Mouse (Mus musculus) kidney, postnatal 0 days (tissue): ENCODE data around the gene Akap8. TPM values are rescaled to one million over a fixed set of nuclear protein-coding genes. Genes with fewer than 3 reads are reported as not detected.
A peak's percentile ranks its signal among the peaks of the same experiment; 100 is the strongest.

ENCODE experiments used
- ATAC-seq: fragments of 200-750 bp; cut with Nextera tagmentation; replicated peaks from 2 replicates; pipeline ENCODE4 v1.8.0; 2017; ENCODE audit warnings: low read depth, moderate number of reproducible peaks, moderate TSS enrichment, moderate library complexity; ENCODE audit not compliant: low FRiP score
- DNase-seq: peaks from one replicate; pipeline ENCODE4 v3.0.0-alpha.2; 2016; ENCODE audit warnings: low spot score
- H3K27ac ChIP-seq: fragments of 300-500 bp; sonication (generic); 2 replicates; pipeline ENCODE4 v1.5.1; 2014; ENCODE audit warnings: mild to moderate bottlenecking
- H3K27me3 ChIP-seq: fragments of 300-500 bp; sonication (generic); 2 replicates; pipeline ENCODE4 v1.6.1; 2014; ENCODE audit warnings: low read length, mixed read lengths; ENCODE audit not compliant: insufficient read depth
- H3K36me3 ChIP-seq: fragments of 300-500 bp; sonication (generic); 2 replicates; pipeline ENCODE4 v1.6.1; 2014; ENCODE audit warnings: low read length, mixed read lengths; ENCODE audit not compliant: insufficient read depth
- H3K4me1 ChIP-seq: fragments of 300-500 bp; sonication (generic); replicated peaks from 2 replicates; pipeline ENCODE4 v1.6.1; 2014; ENCODE audit warnings: antibody characterized with exemption, low read length, mixed read lengths; ENCODE audit not compliant: insufficient read depth
- H3K4me2 ChIP-seq: fragments of 300-500 bp; sonication (generic); 2 replicates; pipeline ENCODE4 v1.6.1; 2014; ENCODE audit warnings: mild to moderate bottlenecking, low read length, moderate library complexity, mixed read lengths
- H3K4me3 ChIP-seq: fragments of 300-500 bp; sonication (generic); replicated peaks from 2 replicates; pipeline ENCODE4 v1.5.1; 2014; ENCODE audit warnings: low read depth, low read length
- H3K9ac ChIP-seq: fragments of 300-500 bp; sonication (generic); 2 replicates; pipeline ENCODE4 v1.6.1; 2014; ENCODE audit warnings: low read depth, low read length
- H3K9me3 ChIP-seq: fragments of 300-500 bp; sonication (generic); replicated peaks from 2 replicates; pipeline ENCODE4 v1.6.1; 2016; ENCODE audit warnings: low read length, inconsistent platforms, mixed read lengths
- CTCF ChIP-seq: IDR thresholded peaks from 2 replicates; pipeline ENCODE4 v1.5.1; 2016; ENCODE audit warnings: antibody characterized with exemption, low read depth, mild to moderate bottlenecking, moderate library complexity
- WGBS: fragments of 180-500 bp; shearing (Covaris S2); extraction: QIAGEN DNeasy Blood & Tissue Kit; methylation state at CpG from one replicate; pipeline ENCODE4 v1.1.7; 2014; 5-methylcytosine and 5-hydroxymethylcytosine counted together
- polyA plus RNA-seq: library from polyadenylated mRNA; unstranded; fragments of >200 nt; fragmentation: Nextera tagmentation; extraction: Ambion mirVana; gene quantifications from 2 replicates; pipeline ENCODE4 v1.2.1, GENCODE M21; 2015

Gene Akap8
- polyA plus RNA-seq, 1 experiment from 2014 or later = 51.4 TPM

- peaks cover 7% of the 10 kb centered on the region; the same call in 1 of the 2 replicates for H3K4me1 ChIP-seq
- H3K9ac ChIP-seq = peak overlapping the region; percentile 84
- WGBS = under 1% methylated on average over 24 of the region's 24 CpGs
- peak overlapping the region; percentile 78 for H3K4me3 ChIP-seq
- peaks cover 5% of the 10 kb centered on the region for H3K36me3 ChIP-seq
- no peak for DNase-seq
- peak overlapping the region; percentile 83 for H3K4me2 ChIP-seq
- ATAC-seq = peak; percentile 14
- H3K27me3 ChIP-seq = no peaks in the 10 kb centered on the region
- TF ChIP-seq CTCF = no peak
- peak overlapping the region; percentile 89 for H3K27ac ChIP-seq
- H3K9me3 ChIP-seq = no peaks in the 10 kb centered on the region
Measured at GRCm38 (mm10) chr17:32349851-32350381, 28.9 kb upstream of the Akap8 start.

GRCm38 (mm10) chr17:32349037-32349732 is 28.1 kb upstream of the Akap8 start:
- peak; percentile 69 for DNase-seq
- Histone ChIP-seq H3K27me3 (no peaks in the 10 kb centered on the region), H3K9me3 (no peaks in the 10 kb centered on the region), H3K27ac (no peak overlapping the region; the same call in 1 of the 2 replicates), H3K4me2 (peak overlapping the region; percentile 83), H3K36me3 (peaks cover 5% of the 10 kb centered on the region; the same call in 1 of the 2 replicates), H3K4me1 (peaks cover 7% of the 10 kb centered on the region; the same call in 1 of the 2 replicates), H3K9ac (peak overlapping the region; percentile 84), H3K4me3 (peak overlapping the region; percentile 78)
- WGBS = 9% methylated on average over 4 of the region's 4 CpGs
- peak; percentile 85 for TF ChIP-seq CTCF
- no peak for ATAC-seq

DNA sequence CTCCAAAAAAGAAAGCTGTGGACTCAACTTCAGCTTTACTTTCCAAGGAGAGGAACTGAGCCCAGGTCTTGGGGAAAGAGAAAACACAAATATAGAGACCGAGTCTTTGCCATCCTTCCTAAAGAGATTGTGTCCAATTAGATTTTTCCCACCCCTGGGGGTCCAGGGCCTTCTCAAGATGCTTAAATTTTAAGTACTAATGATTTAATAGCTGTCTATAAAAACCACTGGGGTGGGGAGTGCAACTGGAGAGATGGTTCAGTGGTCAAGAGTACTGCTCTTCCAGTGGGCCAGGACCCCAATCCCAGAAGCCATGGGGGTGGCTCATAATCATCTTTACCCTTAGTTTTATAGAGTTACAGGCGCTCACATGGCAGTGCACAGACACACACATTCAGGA is 27.4 kb upstream of the Akap8 start:
- ATAC-seq (no peak), DNase-seq (no peak)
- H3K9ac ChIP-seq = no peak overlapping the region
- H3K27ac ChIP-seq = no peak overlapping the region
- H3K4me3 ChIP-seq = no peak overlapping the region
- TF ChIP-seq CTCF = no peak
- WGBS = 68% methylated on average over 2 of the region's 2 CpGs
- H3K4me2 ChIP-seq = peak overlapping the region; percentile 83
- no peaks in the 10 kb centered on the region for H3K27me3 ChIP-seq
- H3K9me3 ChIP-seq = no peaks in the 10 kb centered on the region
- H3K36me3 ChIP-seq = peaks cover 5% of the 10 kb centered on the region; the same call in 1 of the 2 replicates
- H3K4me1 ChIP-seq = peaks cover 7% of the 10 kb centered on the region; the same call in 1 of the 2 replicates

GRCm38 (mm10) chr17:32341102-32341501 is 20.1 kb upstream of the Akap8 start:
- ATAC-seq (no peak), DNase-seq (no peak)
- Histone ChIP-seq H3K4me1 (no peaks in the 10 kb centered on the region), H3K4me3 (no peak overlapping the region), H3K9ac (no peak overlapping the region), H3K9me3 (no peaks in the 10 kb centered on the region), H3K27ac (no peak overlapping the region), H3K27me3 (no peaks in the 10 kb centered on the region), H3K4me2 (no peak overlapping the region), H3K36me3 (peaks cover 24% of the 10 kb centered on the region)
- WGBS = 92% methylated on average over 1 of the region's 1 CpGs
- no peak for TF ChIP-seq CTCF

GRCm38 (mm10) chr17:32340110-32340509 is 19.1 kb upstream of the Akap8 start:
- no peak for DNase-seq
- Histone ChIP-seq H3K9me3 (no peaks in the 10 kb centered on the region), H3K36me3 (peaks cover 34% of the 10 kb centered on the region), H3K4me1 (no peaks in the 10 kb centered on the region), H3K9ac (no peak overlapping the region), H3K4me3 (no peak overlapping the region), H3K27me3 (no peaks in the 10 kb centered on the region), H3K4me2 (no peak overlapping the region), H3K27ac (no peak overlapping the region)
- 79% methylated on average over 1 of the region's 1 CpGs for WGBS
- ATAC-seq = no peak
- TF ChIP-seq CTCF = no peak

DNA sequence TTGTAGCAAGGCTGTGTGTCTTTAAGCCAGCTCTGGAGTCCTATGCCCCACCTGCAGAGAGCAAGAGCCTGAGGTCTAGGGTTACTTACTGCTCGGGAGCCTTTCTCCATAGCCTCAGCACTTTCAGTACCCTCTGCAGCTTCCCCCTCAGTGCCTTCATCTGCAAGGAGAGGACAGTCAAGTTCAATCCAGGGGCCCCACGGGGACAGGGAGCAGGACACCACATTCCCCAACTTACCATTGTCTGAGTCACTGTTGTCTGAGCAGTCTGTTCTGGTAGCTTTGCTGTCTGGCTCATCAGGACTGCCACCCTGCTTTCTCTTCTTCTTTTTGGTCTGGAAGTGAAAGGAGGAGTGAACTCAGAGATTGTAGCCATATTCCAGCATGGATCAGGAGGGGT is 14.8 kb upstream of the Akap8 start:
- Histone ChIP-seq H3K4me2 (no peak overlapping the region), H3K27me3 (no peaks in the 10 kb centered on the region), H3K4me3 (no peak overlapping the region), H3K9me3 (no peaks in the 10 kb centered on the region), H3K9ac (no peak overlapping the region), H3K27ac (no peak overlapping the region), H3K4me1 (no peaks in the 10 kb centered on the region), H3K36me3 (peaks cover 64% of the 10 kb centered on the region)
- TF ChIP-seq CTCF = no peak
- ATAC-seq (no peak), DNase-seq (no peak)
- 76% methylated on average over 2 of the region's 2 CpGs for WGBS
